Mouse (Mus musculus): ENCODE data around the gene 4930522H14Rik. TPM values are rescaled to one million over a fixed set of nuclear protein-coding genes. Genes with fewer than 3 reads are reported as not detected.

Gene 4930522H14Rik
- polyA plus RNA-seq (2012; rRNA removed) = not detected in 2 replicates

DNA sequence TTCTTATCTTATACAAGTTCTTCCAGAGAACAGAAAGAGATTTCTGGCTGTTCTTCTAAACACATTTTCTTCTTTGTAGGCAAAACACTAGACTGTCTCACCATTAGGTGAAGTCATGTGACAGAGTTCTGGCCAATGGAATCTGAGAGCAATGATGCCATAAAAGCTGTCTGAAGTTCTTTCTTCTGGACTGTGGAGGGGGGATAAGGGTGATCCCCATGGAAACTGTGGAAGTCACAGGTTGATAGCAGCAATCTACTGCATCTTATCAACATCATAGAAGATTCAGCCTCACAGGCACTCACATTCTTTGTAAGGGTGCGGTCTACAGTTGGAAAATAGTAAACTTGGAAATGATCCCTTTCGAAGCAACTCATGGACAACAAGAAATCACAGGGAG lies at the start of gene 4930522H14Rik:
4930522H14Rik (minus strand) TSS at position 187 of the 400 bp plus-strand sequence.

DNA sequence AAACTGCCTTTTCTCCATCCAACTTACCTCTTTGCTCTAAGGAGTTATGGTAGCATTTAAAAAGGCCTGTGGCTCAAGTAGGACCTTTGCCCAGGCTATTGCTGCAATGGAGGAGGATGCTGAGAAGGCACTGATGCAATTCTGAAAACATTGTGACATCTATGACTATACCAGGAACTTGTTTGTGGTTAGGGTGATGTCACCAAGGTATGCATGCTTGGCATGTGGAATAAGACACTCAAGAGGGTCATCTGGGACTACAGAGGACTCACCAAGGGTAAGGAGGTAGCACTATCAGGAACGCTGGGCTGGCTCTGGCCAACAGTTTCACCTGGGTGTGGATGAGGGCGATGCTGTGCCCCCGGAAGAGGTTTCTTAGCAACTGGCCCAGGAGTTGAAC lies 46.5 kb downstream of the 4930522H14Rik start, which contains the start of gene Rnf11:
Rnf11 (minus strand) TSS at position 108 of the 400 bp plus-strand sequence.

Other genes starting within 250 kb of the 4930522H14Rik start
- 2.4 and 3.1 TPM in 2 replicates for gene Ttc39a, start 124.7 kb downstream of the 4930522H14Rik start, polyA plus RNA-seq (2012; rRNA removed)
- gene Rnf11, start 46.6 kb downstream of the 4930522H14Rik start, polyA plus RNA-seq (2012; rRNA removed) = 20.9 and 22.7 TPM in 2 replicates
- 7.0 and 8.2 TPM in 2 replicates for gene Cdkn2c, start 135.9 kb upstream of the 4930522H14Rik start, polyA plus RNA-seq (2012; rRNA removed)
- 5.0 and 5.3 TPM in 2 replicates for gene Faf1, start 145.3 kb upstream of the 4930522H14Rik start, polyA plus RNA-seq (2012; rRNA removed)

Measured in liver, embryonic 18 days (tissue).